Comparison of ENCODE assay signal across 7 mouse cellular contexts in the genomic region with DNA sequence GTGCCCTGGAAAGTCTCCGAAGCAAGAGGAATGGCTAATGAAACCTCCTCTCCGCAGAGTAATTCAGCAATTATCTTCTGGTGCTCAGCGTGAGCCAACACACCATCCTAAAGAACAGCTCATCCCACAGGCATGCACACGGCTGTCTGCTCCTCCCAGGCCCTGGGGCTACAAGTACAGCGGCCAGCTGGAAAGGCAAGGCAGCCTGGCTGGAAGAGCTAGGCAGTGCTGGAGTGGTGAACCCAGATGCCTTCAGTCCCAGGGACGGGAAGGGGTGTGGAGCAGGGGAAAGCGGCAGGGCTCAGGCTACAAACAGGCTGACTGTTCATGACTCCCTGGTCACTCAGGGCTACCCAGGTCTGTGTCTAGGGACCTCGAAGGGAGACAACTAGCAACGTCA. TPM values are rescaled to one million over a fixed set of nuclear protein-coding genes. Genes with fewer than 3 reads are reported as not detected.
DNase-seq lines count a peak whose midpoint lies in the region; ATAC-seq and TF ChIP-seq lines count a peak whose summit lies in the region.

No protein-coding gene starts in this region.

- no peak overlapping the region for H3K4me3 ChIP-seq in ES-E14 (ENCODE audit: insufficient read depth in 1 of 2, low read depth in 1 of 2, low read length in 2 of 2, poor library complexity in 1 of 2, severe bottlenecking in 1 of 2)
- H3K4me3 ChIP-seq in intestine, embryonic 14.5 days (ENCODE audit: low read depth, low read length): no peak overlapping the region
- no peak overlapping the region for H3K4me3 ChIP-seq in neural tube, embryonic 14.5 days (ENCODE audit: low read depth, low read length)

- no peaks in the 10 kb centered on the region; the same call in 1 of the 2 replicates for H3K36me3 ChIP-seq in ES-E14 (ENCODE audit: control insufficient read depth, insufficient read depth, low read length, poor library complexity, severe bottlenecking)
- H3K36me3 ChIP-seq in intestine, embryonic 14.5 days (ENCODE audit: control insufficient read depth, insufficient read depth, low read length): peaks cover 21% of the 10 kb centered on the region
- H3K36me3 ChIP-seq in neural tube, embryonic 14.5 days (ENCODE audit: control insufficient read depth, insufficient read depth, low read length): peaks cover 16% of the 10 kb centered on the region; the same call in 1 of the 2 replicates

- in situ Hi-C loops in ES-E14 (cut with MboI; ENCODE audit: low sequenced_read_pairs in 2 of 2, unreplicated experiment in 2 of 2): no loop called here

- H3K4me1 ChIP-seq in ES-E14 (ENCODE audit: control insufficient read depth in 2 of 2, insufficient read depth in 2 of 2, low read length in 2 of 2, poor library complexity in 1 of 2): peaks cover 0 to 11% of the 10 kb centered on the region in 2 experiments; a peak in 1 of 4 replicates
- H3K4me1 ChIP-seq in intestine, embryonic 14.5 days (replicated peaks; ENCODE audit: control insufficient read depth, insufficient read depth, low read length): peaks cover 8% of the 10 kb centered on the region
- peaks cover 5% of the 10 kb centered on the region; the same call in 1 of the 2 replicates for H3K4me1 ChIP-seq in neural tube, embryonic 14.5 days (ENCODE audit: control insufficient read depth, insufficient read depth, low read length)

- no peaks in the 10 kb centered on the region for H3K9me3 ChIP-seq in ES-E14 (ENCODE audit: control insufficient read depth, insufficient read depth, low read depth, low read length)
- no peaks in the 10 kb centered on the region for H3K9me3 ChIP-seq in intestine, embryonic 14.5 days (ENCODE audit: control insufficient read depth, low read length)
- no peaks in the 10 kb centered on the region for H3K9me3 ChIP-seq in neural tube, embryonic 14.5 days (ENCODE audit: control insufficient read depth, low read length)

- H3K27ac ChIP-seq in ES-E14 (ENCODE audit: insufficient read depth, low read depth, low read length, poor library complexity, severe bottlenecking): no peak overlapping the region
- no peak overlapping the region for H3K27ac ChIP-seq in intestine, embryonic 14.5 days (ENCODE audit: low read depth)
- peak overlapping the region; percentile 28; the same call in 1 of the 2 replicates for H3K27ac ChIP-seq in neural tube, embryonic 14.5 days (ENCODE audit: low read depth, low read length)

- H3K9ac ChIP-seq in ES-E14 (ENCODE audit: insufficient read depth, low read depth, low read length, poor library complexity, severe bottlenecking): no peak overlapping the region
- no peak overlapping the region for H3K9ac ChIP-seq in intestine, embryonic 14.5 days (ENCODE audit: low read length)
- H3K9ac ChIP-seq in neural tube, embryonic 14.5 days (replicated peaks; ENCODE audit: low read depth, low read length): 0 out of 2 replicates have a peak overlapping the region, but pooled peaks have one; percentile 4

- 41% methylated on average over 9 of the region's 9 CpGs for WGBS in intestine, embryonic 14.5 days
- WGBS in neural tube, embryonic 14.5 days: 33% methylated on average over 9 of the region's 9 CpGs

- DNase-seq in 3T3-L1 (ENCODE audit: low read depth, low spot score): peak; percentile 98
- DNase-seq in ES-E14 (ENCODE audit: low read depth, low spot score): peak; percentile 51
- peak; percentile 52 to 74 for DNase-seq in gastrocnemius, adult 8-10 months (ENCODE audit: low spot score in 2 of 2)
- DNase-seq in intestine, embryonic 14.5 days (ENCODE audit: low spot score): peak; percentile 59
- no peak for DNase-seq in right cerebral cortex, postnatal 36 days (ENCODE audit: low spot score in 2 of 2)

- no peaks in the 10 kb centered on the region for H3K27me3 ChIP-seq in intestine, embryonic 14.5 days (replicated peaks; ENCODE audit: control insufficient read depth, insufficient read depth, low read length)
- H3K27me3 ChIP-seq in neural tube, embryonic 14.5 days (ENCODE audit: control insufficient read depth, insufficient read depth, low read length): no peaks in the 10 kb centered on the region

- no peak overlapping the region for H3K4me2 ChIP-seq in intestine, embryonic 14.5 days (ENCODE audit: low read length)
- H3K4me2 ChIP-seq in neural tube, embryonic 14.5 days (ENCODE audit: low read depth, low read length): no peak overlapping the region

- ATAC-seq in intestine, embryonic 14.5 days (replicated peaks; ENCODE audit: low FRiP score, low TSS enrichment, low read depth): no peak; the same call in 1 of the 2 replicates
- peak; percentile 61; the same call in 1 of the 2 replicates for ATAC-seq in neural tube, embryonic 14.5 days (ENCODE audit: low read depth)
- no peak for ATAC-seq in megakaryocyte-erythroid progenitor cell, adult 5-6 weeks (replicated peaks; ENCODE audit: low FRiP score, low TSS enrichment, poor library complexity, severe bottlenecking)

TF ChIP-seq in ES-E14, 5 proteins besides CTCF, POLR2A, EP300 and RAD21:
- TF ChIP-seq MAFK (IDR thresholded peaks at IDR 0.05; ENCODE audit: insufficient read depth, low read depth, low read length): no peak
- no peak for TF ChIP-seq ZC3H11A (IDR thresholded peaks at IDR 0.05; ENCODE audit: borderline replicate concordance, low read depth, low read length)
- TF ChIP-seq HCFC1 (IDR thresholded peaks at IDR 0.05; ENCODE audit: borderline replicate concordance, insufficient read depth, low read length): no peak
- no peak for TF ChIP-seq CHD2 (IDR thresholded peaks at IDR 0.05; ENCODE audit: low read depth, low read length)
- TF ChIP-seq ZNF384 (IDR thresholded peaks at IDR 0.05; ENCODE audit: low read depth, low read length): no peak

RNA-seq across cellular contexts. Expression of gene Bag5, which starts 8.4 kb away (rescaled TPM):
- total RNA-seq in ES-E14 (2012; rRNA removed): 9.7 and 14.8 TPM in 2 replicates
- total RNA-seq in gastrocnemius, adult 8-10 months (2022): 10 to 100 TPM; 11.4 to 19.6 (median 16.3) TPM
- polyA plus RNA-seq in intestine, embryonic 14.5 days (2014; fragmentation: Nextera tagmentation; extraction: Ambion mirVana): 52.4 and 54.6 TPM in 2 replicates
- polyA plus RNA-seq in neural tube, embryonic 14.5 days (2014; fragmentation: Nextera tagmentation; extraction: Ambion mirVana): 68.1 and 71.8 TPM in 2 replicates
- total RNA-seq in megakaryocyte-erythroid progenitor cell, adult 5-6 weeks (2014; fragmentation: Nextera tagmentation): 27.7 and 28.9 TPM in 2 replicates
- 33.0 and 52.3 TPM in 2 replicates for total RNA-seq in megakaryocyte-erythroid progenitor cell, adult 5-6 weeks (2017)

RNA-seq across cellular contexts. Expression of gene Apopt1, which starts 8.5 kb away (rescaled TPM):
- total RNA-seq in ES-E14 (2012; rRNA removed): 14.4 and 15.2 TPM in 2 replicates
- total RNA-seq in gastrocnemius, adult 8-10 months (2022): 10 to 100 TPM; 36.2 to 40.8 (median 38.9) TPM
- polyA plus RNA-seq in intestine, embryonic 14.5 days (2014; fragmentation: Nextera tagmentation; extraction: Ambion mirVana): 57.1 and 58.2 TPM in 2 replicates
- 65.7 and 69.6 TPM in 2 replicates for polyA plus RNA-seq in neural tube, embryonic 14.5 days (2014; fragmentation: Nextera tagmentation; extraction: Ambion mirVana)
- 62.7 and 67.7 TPM in 2 replicates for total RNA-seq in megakaryocyte-erythroid progenitor cell, adult 5-6 weeks (2014; fragmentation: Nextera tagmentation)
- 55.5 and 56.4 TPM in 2 replicates for total RNA-seq in megakaryocyte-erythroid progenitor cell, adult 5-6 weeks (2017)

RNA-seq across cellular contexts. Expression of gene Trmt61a, which starts 26.7 kb away (rescaled TPM):
- total RNA-seq in ES-E14 (2012; rRNA removed): 32.6 and 33.7 TPM in 2 replicates
- 1 to 10 TPM; 2.1 to 2.7 (median 2.5) TPM for total RNA-seq in gastrocnemius, adult 8-10 months (2022)
- polyA plus RNA-seq in intestine, embryonic 14.5 days (2014; fragmentation: Nextera tagmentation; extraction: Ambion mirVana): 9.9 and 13.1 TPM in 2 replicates
- polyA plus RNA-seq in neural tube, embryonic 14.5 days (2014; fragmentation: Nextera tagmentation; extraction: Ambion mirVana): 4.3 and 5.0 TPM in 2 replicates
- 20.5 and 26.7 TPM in 2 replicates for total RNA-seq in megakaryocyte-erythroid progenitor cell, adult 5-6 weeks (2014; fragmentation: Nextera tagmentation)
- 11.1 and 15.4 TPM in 2 replicates for total RNA-seq in megakaryocyte-erythroid progenitor cell, adult 5-6 weeks (2017)

RNA-seq across cellular contexts. Expression of gene Ckb, which starts 32.5 kb away (rescaled TPM):
- 333 and 353 TPM in 2 replicates for total RNA-seq in ES-E14 (2012; rRNA removed)
- total RNA-seq in gastrocnemius, adult 8-10 months (2022): 1 to 10 TPM; 2.8 to 8.5 (median 5.7) TPM
- polyA plus RNA-seq in intestine, embryonic 14.5 days (2014; fragmentation: Nextera tagmentation; extraction: Ambion mirVana): 787 and 806 TPM in 2 replicates
- polyA plus RNA-seq in neural tube, embryonic 14.5 days (2014; fragmentation: Nextera tagmentation; extraction: Ambion mirVana): 1,430 and 1,628 TPM in 2 replicates
- total RNA-seq in megakaryocyte-erythroid progenitor cell, adult 5-6 weeks (2014; fragmentation: Nextera tagmentation): 2.7 TPM in 1 of 2 replicates, not detected in the other
- total RNA-seq in megakaryocyte-erythroid progenitor cell, adult 5-6 weeks (2017): 1.5 and 4.4 TPM in 2 replicates

RNA-seq across cellular contexts. Expression of gene Klc1, which starts 54.0 kb away (rescaled TPM):
- 47.2 and 47.9 TPM in 2 replicates for total RNA-seq in ES-E14 (2012; rRNA removed)
- total RNA-seq in gastrocnemius, adult 8-10 months (2022): 10 to 100 TPM; 47.9 to 62.7 (median 50.9) TPM
- 109 and 121 TPM in 2 replicates for polyA plus RNA-seq in intestine, embryonic 14.5 days (2014; fragmentation: Nextera tagmentation; extraction: Ambion mirVana)
- polyA plus RNA-seq in neural tube, embryonic 14.5 days (2014; fragmentation: Nextera tagmentation; extraction: Ambion mirVana): 598 and 669 TPM in 2 replicates
- total RNA-seq in megakaryocyte-erythroid progenitor cell, adult 5-6 weeks (2014; fragmentation: Nextera tagmentation): 35.3 and 58.3 TPM in 2 replicates
- 28.3 and 36.1 TPM in 2 replicates for total RNA-seq in megakaryocyte-erythroid progenitor cell, adult 5-6 weeks (2017)

Comparison
In these comparisons a context has a peak if more than half of its experiments do, and no peak if none do; other contexts are left out.
1. DNase-seq: peak in 3T3-L1 (single experiment), ES-E14 (single experiment), gastrocnemius, adult 8-10 months (2 of 2) and intestine, embryonic 14.5 days (single experiment); none in right cerebral cortex, postnatal 36 days (0 of 2).